Mouse (Mus musculus) Patski (cell line): ENCODE data around the gene Ranbp3. TPM values are rescaled to one million over a fixed set of nuclear protein-coding genes. Genes with fewer than 3 reads are reported as not detected.

Source experiments
- ATAC-seq: fragments of 100-300 bp; one replicate; pipeline ENCODE4 v1.8.0; 2021
- CTCF ChIA-PET: fragments of 350-600 bp; sonication (Branson Sonifier 250); formaldehyde crosslinking; loops from one replicate; lab custom pipeline; 2022; ENCODE audit warnings: inconsistent platforms; lab: Charles Lee
- POLR2A ChIA-PET: fragments of 350-600 bp; sonication (Branson Sonifier 250); formaldehyde crosslinking; loops from one replicate; lab custom pipeline; 2022; ENCODE audit warnings: antibody characterized with exemption, inconsistent platforms; lab: Charles Lee
- DNase-seq: peaks from one replicate; pipeline ENCODE4 v3.0.0-alpha.2; 2011; ENCODE audit warnings: low read depth, low spot score
- H3K27me3 ChIP-seq: fragments of 371-371 bp; one replicate; pipeline ENCODE4 v1.5.1; 2021
- CTCF ChIP-seq: fragments of 100-300 bp; IDR thresholded peaks from one replicate; pipeline ENCODE4 v1.5.1; 2021
- in situ Hi-C: fragments of 300-500 bp; cut with MboI; formaldehyde crosslinking; loops from 3 replicates; pipeline ENCODE4 v1.11.1; 2018; ENCODE audit warnings: low pct_unique_long_range_greater_than_20kb, mixed read lengths
- polyA plus RNA-seq: library from polyadenylated mRNA; unstranded; gene quantifications from one replicate; pipeline ENCODE4 v1.2.3, GENCODE M21; 2021

Ranbp3 gene
- polyA plus RNA-seq, 1 experiment from 2014 or later = 85.8 TPM

DNA sequence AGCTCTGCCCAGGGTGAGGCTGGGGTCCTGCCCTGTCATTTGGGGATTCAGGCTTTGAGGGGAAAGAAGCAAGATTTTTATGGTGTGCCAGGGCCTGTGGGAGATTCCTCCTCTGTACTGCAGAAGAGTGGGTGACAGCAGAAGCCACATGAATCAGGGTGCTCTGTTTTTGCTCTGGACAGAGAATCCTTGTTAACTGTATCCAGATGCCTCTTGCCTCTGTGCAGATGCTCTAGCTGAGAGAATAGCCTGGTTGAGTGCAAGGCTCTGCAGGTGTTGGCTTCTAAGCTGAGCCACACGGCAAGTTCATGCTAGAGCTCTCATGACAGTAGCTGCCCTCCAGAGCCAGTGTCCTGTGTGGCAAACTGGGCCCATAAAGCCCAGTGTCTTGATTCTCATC is 20.3 kb downstream of the Ranbp3 start:
- no peak for DNase-seq
- no peak for ATAC-seq
- TF ChIP-seq CTCF = no peak
- CTCF ChIA-PET = interaction anchor here (0.9 to 1.0 kb wide), 2 partner anchors 14 kb away, joined by 3 read pairs; no protein-coding TSS in a partner anchor
- in situ Hi-C loops = no loop called here
- H3K27me3 ChIP-seq = no peaks in the 10 kb centered on the region
- POLR2A ChIA-PET = interaction anchor here (0.7 kb wide), 1 partner anchor 11 kb away, joined by 4 read pairs; no protein-coding TSS in a partner anchor

DNA sequence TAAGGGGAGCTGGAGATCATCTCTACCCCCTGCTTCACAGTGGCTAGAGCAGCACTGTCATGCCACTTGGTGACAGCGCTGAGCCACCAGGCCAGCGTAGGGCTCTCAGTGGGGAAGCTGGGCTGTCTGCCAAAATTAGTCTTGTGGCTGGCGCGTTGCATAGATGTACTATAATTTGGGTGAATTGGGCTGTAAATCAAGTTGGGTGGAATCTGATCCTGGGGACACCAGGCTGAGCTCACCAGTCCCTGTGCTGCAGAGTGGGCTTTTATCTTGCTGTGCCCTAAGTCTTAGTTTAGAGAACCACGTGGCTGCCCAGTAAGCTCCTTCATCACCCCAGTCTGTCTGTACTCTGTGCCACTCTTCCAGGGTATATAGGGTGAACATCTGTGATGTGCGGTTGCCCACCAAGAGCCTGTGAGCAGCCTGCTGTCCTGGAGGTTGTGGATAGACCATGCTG is 20.8 kb downstream of the Ranbp3 start:
- no peak for TF ChIP-seq CTCF
- ATAC-seq (peak; percentile 46), DNase-seq (peak; percentile 33)
- H3K27me3 ChIP-seq = no peaks in the 10 kb centered on the region
- ChIA-PET CTCF (interaction anchor here (0.7 to 1.0 kb wide), 3 partner anchors 13 to 18 kb away, joined by 3 read pairs; no protein-coding TSS in a partner anchor), POLR2A (interaction anchor here (0.7 kb wide), 1 partner anchor 11 kb away, joined by 4 read pairs; no protein-coding TSS in a partner anchor)
- in situ Hi-C loops = no loop called here

DNA sequence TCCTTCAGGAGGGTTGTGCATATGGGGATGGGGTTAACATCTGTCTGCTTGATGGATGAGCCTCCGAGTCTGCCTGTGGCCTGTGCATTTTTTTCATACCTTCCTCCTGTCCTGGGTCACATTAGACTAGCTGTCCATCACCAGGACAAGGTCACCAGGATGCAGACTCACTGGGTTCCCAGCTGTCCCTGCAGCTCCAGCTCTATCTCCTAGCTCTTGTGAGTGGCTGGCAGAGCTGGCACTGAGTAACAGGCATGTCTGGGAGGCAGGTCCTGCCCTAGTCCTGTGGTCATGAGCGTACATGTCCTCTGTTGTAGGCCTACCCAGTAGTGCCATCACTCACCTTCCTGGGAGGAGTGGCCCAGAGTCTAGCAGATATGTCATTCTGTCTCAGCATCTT is 27.4 kb downstream of the Ranbp3 start:
- H3K27me3 ChIP-seq = no peaks in the 10 kb centered on the region
- DNase-seq = no peak
- POLR2A ChIA-PET = interaction anchor here (1.3 kb wide), 1 partner anchor 9 kb away, joined by 3 read pairs; no protein-coding TSS in a partner anchor
- in situ Hi-C loops = no loop called here
- TF ChIP-seq CTCF = no peak
- CTCF ChIA-PET = no interaction called here
- no peak for ATAC-seq

DNA sequence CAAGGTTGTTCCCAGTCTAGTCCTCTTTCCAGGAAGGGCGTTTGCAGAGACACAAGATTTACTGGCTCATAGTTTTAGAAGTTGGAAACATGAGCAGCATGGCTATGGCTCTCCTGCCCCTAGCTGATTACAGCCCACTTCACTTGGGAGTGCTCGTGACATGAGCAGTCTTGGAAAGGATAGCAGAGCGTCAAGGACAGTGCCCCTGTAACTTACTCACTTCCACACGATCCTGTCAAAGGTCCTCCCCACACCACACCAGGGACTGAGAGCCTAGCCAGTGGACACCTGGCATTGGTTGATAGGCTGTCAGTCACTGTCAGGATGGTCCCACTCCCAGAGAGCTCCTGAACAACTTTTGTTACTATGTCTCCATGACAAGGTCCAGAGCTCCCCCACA is 29.9 kb downstream of the Ranbp3 start:
- H3K27me3 ChIP-seq = no peaks in the 10 kb centered on the region
- ChIA-PET POLR2A (no interaction called here), CTCF (interaction anchor here (2.5 kb wide), 1 partner anchor 12 kb away, joined by 8 read pairs; no protein-coding TSS in a partner anchor)
- no peak for TF ChIP-seq CTCF
- ATAC-seq = no peak
- DNase-seq = no peak
- in situ Hi-C loops = no loop called here

DNA sequence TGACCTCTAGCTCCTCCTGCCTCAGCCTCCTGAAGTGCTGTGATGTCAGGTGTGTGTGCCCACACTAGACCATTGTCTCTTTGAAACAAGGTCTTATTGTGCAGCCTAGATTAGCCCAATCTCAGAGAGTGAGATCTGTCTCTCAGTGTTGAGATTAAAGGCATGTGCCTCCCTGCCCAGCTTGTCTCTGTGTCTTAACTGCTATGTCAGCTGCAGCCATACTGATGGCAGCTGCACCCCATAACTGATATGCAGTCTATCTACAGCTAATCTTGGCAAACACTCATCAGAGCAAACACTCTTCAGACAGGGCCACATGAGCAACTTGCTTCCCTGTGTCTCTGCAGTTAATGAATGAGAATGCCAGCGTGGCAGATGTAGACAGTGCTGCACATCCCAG is 33.4 kb downstream of the Ranbp3 start:
- ChIA-PET POLR2A (interaction anchor here (1.0 kb wide), 1 partner anchor 9 kb away, joined by 3 read pairs; no protein-coding TSS in a partner anchor), CTCF (interaction anchor here (0.7 to 1.8 kb wide), 4 partner anchors 8 to 26 kb away, joined by 3 to 5 read pairs (median 3); no protein-coding TSS in a partner anchor)
- in situ Hi-C loops = no loop called here
- TF ChIP-seq CTCF = no peak
- ATAC-seq = no peak
- no peak for DNase-seq
- H3K27me3 ChIP-seq = no peaks in the 10 kb centered on the region

DNA sequence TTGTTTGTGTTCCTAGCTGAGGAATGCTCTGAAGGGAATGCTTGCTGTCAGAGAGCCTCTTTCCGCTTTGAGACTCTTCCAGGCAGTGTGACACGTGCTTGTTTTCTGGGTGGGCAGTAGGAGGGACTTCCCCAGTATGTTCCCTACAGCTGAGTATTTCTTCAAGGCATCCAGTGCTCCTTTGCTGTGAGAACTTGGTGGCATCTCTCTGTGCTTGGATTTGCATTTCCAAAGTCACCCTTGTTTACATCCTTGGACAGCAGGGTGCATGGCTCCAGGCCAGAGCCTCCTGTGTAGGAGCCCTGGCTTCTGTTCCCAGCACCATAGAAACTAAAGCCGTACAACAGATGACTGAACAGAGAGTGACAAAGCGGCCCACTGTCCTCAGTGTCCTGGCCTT is 35.6 kb downstream of the Ranbp3 start:
- TF ChIP-seq CTCF = no peak
- POLR2A ChIA-PET = interaction anchor here (2.2 kb wide), 1 partner anchor 11 kb away, joined by 6 read pairs; no protein-coding TSS in a partner anchor
- ATAC-seq = no peak

DNA sequence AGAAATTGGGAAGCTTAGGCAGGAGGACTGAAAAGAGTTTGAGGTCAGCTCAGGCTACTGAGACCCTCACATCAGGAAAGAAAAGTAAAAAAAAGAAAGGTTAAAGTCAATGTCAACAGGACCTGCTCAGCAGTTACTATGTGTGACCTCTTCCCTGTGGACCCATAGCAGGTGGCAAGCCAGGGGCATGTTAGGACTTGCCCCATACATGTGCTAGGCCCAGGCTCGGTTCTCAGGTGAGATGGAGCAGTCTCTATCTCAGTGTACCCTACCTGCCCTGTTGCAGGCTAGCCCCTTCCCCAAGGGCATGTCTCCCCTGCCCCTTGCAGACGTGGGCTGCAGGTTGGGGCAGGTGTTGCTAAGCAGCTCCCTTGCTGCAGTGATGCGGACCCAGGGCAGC is 36.6 kb downstream of the Ranbp3 start:
- CTCF ChIA-PET = no interaction called here
- no peak for TF ChIP-seq CTCF
- H3K27me3 ChIP-seq = no peaks in the 10 kb centered on the region
- in situ Hi-C loops = no loop called here
- ATAC-seq = no peak
- no peak for DNase-seq
- POLR2A ChIA-PET = interaction anchor here (2.2 kb wide), 1 partner anchor 12 kb away, joined by 6 read pairs; no protein-coding TSS in a partner anchor

More for the DNA sequence above, 35.6 kb downstream of the Ranbp3 start:
- no peaks in the 10 kb centered on the region for H3K27me3 ChIP-seq
- in situ Hi-C loops = no loop called here
- DNase-seq = no peak
- CTCF ChIA-PET = interaction anchor here (1.0 kb wide), 1 partner anchor 49 kb away, joined by 3 read pairs; the partner anchor contains the start of gene Nrtn

DNA sequence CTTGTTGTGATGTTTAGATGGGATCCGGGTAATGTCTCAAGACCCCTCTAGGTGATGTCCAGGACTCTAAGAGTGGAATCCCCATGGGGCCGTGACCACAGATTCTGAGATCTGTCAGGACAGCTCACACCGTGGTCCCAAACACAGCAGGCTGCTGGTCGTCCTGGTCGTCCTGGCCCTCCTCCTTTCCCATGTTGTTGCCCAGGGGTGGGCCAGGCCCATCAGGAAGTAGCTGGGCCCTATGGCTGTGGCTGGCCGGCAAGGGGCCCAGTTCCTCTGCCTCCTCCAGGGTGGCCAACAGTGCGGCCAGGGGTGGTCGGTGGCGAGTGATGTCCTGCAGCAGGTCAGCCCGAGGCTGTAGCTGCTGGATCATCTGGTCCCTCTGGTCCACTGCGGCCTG is 42.3 kb downstream of the Ranbp3 start:
- ATAC-seq = no peak
- H3K27me3 ChIP-seq = no peaks in the 10 kb centered on the region
- POLR2A ChIA-PET = interaction anchor here (0.7 to 1.2 kb wide), 2 partner anchors 9 to 11 kb away, joined by 3 to 4 read pairs; no protein-coding TSS in a partner anchor
- no peak for DNase-seq
- no peak for TF ChIP-seq CTCF
- CTCF ChIA-PET = interaction anchor here (1.4 to 3.0 kb wide), 2 partner anchors 11 to 23 kb away, joined by 3 to 8 read pairs; no protein-coding TSS in a partner anchor
- in situ Hi-C loops = loop anchor here (5.0 kb wide), 1 partner anchor 42 kb away; the partner anchor contains the start of gene Nrtn

DNA sequence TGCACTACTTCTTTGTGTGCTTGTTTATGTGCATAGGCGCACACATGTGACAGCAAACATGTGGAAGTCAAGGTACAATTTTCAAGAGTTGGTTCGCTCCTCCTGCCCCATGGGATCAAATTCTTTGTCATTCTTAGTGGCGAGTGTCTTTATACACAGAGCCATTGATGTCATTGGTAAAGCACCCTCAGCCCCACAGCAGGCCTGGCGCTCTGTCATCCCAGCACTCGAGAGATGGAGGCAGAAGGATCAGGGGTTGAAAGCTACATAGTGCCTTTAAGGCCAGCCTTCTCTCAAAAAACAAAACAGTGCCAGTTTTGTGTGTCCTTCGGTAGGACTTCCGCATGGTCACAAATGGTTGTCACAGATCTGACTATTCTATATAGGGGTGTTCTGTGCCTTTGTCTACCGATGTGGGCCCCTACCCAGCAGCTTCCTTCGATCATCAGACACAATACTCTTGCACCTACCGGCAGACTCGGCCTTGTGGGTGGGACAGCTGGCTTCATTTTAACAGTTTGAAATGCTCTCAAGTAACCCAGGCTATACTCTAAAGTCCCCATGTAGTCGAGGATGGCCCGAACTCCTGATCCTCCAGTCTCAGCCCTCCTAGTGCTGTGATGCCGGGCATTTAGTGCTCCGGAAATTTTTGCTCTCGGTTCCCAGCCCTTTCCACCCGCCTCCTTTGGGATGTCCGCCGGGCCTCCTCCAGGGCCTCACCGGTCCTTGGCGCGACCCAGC is 43.0 kb downstream of the Ranbp3 start:
- POLR2A ChIA-PET = interaction anchor here (0.7 to 1.2 kb wide), 3 partner anchors 10 to 12 kb away, joined by 3 to 5 read pairs (median 4); no protein-coding TSS in a partner anchor
- in situ Hi-C loops = loop anchor here (5.0 kb wide), 1 partner anchor 41 kb away; the partner anchor contains the start of gene Nrtn
- no peak for DNase-seq
- CTCF ChIA-PET = interaction anchor here (1.4 to 3.0 kb wide), 2 partner anchors 12 to 22 kb away, joined by 3 to 8 read pairs; no protein-coding TSS in a partner anchor
- H3K27me3 ChIP-seq = no peaks in the 10 kb centered on the region
- no peak for TF ChIP-seq CTCF
- no peak for ATAC-seq
